Comparison of ENCODE assay signal across 17 mouse cellular contexts in genomic region chr7:64539450-64540148, GRCm38 (mm10). TPM values are rescaled to one million over a fixed set of nuclear protein-coding genes. Genes with fewer than 3 reads are reported as not detected.
DNase-seq lines count a peak whose midpoint lies in the region; ATAC-seq and TF ChIP-seq lines count a peak whose summit lies in the region.
"Had no signal": no experiment of that assay in that cellular context is flagged by ENCODE, and none has a peak within 500 bp of the region (broad histone marks: within the 10 kb centered on the region; RNA-seq: fewer than 3 reads in every experiment).

No protein-coding gene starts in this region.

- no peaks in the 10 kb centered on the region for H3K9me3 ChIP-seq in forebrain, embryonic 12.5 days
- no peaks in the 10 kb centered on the region for H3K9me3 ChIP-seq in forebrain, embryonic 11.5 days (ENCODE audit: control insufficient read depth, low read length)
- H3K9me3 ChIP-seq in forebrain, embryonic 15.5 days, result no peaks in the 10 kb centered on the region
- H3K9me3 ChIP-seq in hindbrain, postnatal 0 days (ENCODE audit: low read length), result no peaks in the 10 kb centered on the region
- H3K9me3 ChIP-seq in neural tube, embryonic 13.5 days, result no peaks in the 10 kb centered on the region
- no peaks in the 10 kb centered on the region for H3K9me3 ChIP-seq in kidney, embryonic 15.5 days (replicated peaks)
- H3K9me3 ChIP-seq: embryonic facial prominence, embryonic 13.5 days; heart, embryonic 15.5 days had no signal

- peak overlapping the region; percentile 46; the same call in 1 of the 2 replicates for H3K27ac ChIP-seq in forebrain, embryonic 12.5 days
- no peak overlapping the region for H3K27ac ChIP-seq in forebrain, embryonic 11.5 days (ENCODE audit: low read depth, low read length)
- H3K27ac ChIP-seq in forebrain, embryonic 15.5 days (replicated peaks), result 0 out of 2 replicates have a peak overlapping the region, but pooled peaks have one; percentile 2
- H3K27ac ChIP-seq in hindbrain, postnatal 0 days, result peak overlapping the region; percentile 64; the same call in 1 of the 2 replicates
- H3K27ac ChIP-seq in neural tube, embryonic 13.5 days (replicated peaks), result peak overlapping the region; percentile 80
- no peak overlapping the region for H3K27ac ChIP-seq in kidney, embryonic 15.5 days
- H3K27ac ChIP-seq: embryonic facial prominence, embryonic 13.5 days; heart, embryonic 15.5 days; liver, embryonic 14.5 days had no signal

- no peak overlapping the region for H3K4me2 ChIP-seq in forebrain, embryonic 12.5 days
- H3K4me2 ChIP-seq in forebrain, embryonic 11.5 days (ENCODE audit: low read depth, low read length, severe bottlenecking), result no peak overlapping the region
- H3K4me2 ChIP-seq in forebrain, embryonic 15.5 days (replicated peaks), result no peak overlapping the region
- no peak overlapping the region for H3K4me2 ChIP-seq in hindbrain, postnatal 0 days (ENCODE audit: low read depth, low read length)
- H3K4me2 ChIP-seq in neural tube, embryonic 13.5 days, result 0 out of 2 replicates have a peak overlapping the region, but pooled peaks have one; percentile 13
- no peak overlapping the region for H3K4me2 ChIP-seq in kidney, embryonic 15.5 days
- H3K4me2 ChIP-seq: embryonic facial prominence, embryonic 13.5 days; heart, embryonic 15.5 days had no signal

- H3K4me3 ChIP-seq in forebrain, embryonic 12.5 days (replicated peaks), result no peak overlapping the region
- no peak overlapping the region for H3K4me3 ChIP-seq in forebrain, embryonic 11.5 days (ENCODE audit: low read depth, low read length)
- no peak overlapping the region for H3K4me3 ChIP-seq in forebrain, embryonic 15.5 days
- H3K4me3 ChIP-seq in hindbrain, postnatal 0 days (ENCODE audit: low read length), result no peak overlapping the region
- H3K4me3 ChIP-seq in neural tube, embryonic 13.5 days, result no peak overlapping the region
- no peak overlapping the region for H3K4me3 ChIP-seq in kidney, embryonic 15.5 days (replicated peaks)
- H3K4me3 ChIP-seq: embryonic facial prominence, embryonic 13.5 days; heart, embryonic 15.5 days had no signal

- 61% methylated on average over 10 of the region's 10 CpGs for WGBS in forebrain, embryonic 12.5 days
- 69% methylated on average over 10 of the region's 10 CpGs for WGBS in forebrain, embryonic 11.5 days
- 54% methylated on average over 10 of the region's 10 CpGs for WGBS in forebrain, embryonic 15.5 days
- 34% methylated on average over 10 of the region's 10 CpGs for WGBS in hindbrain, postnatal 0 days
- WGBS in neural tube, embryonic 13.5 days, result 28% methylated on average over 10 of the region's 10 CpGs
- WGBS in kidney, embryonic 15.5 days, result 67% methylated on average over 10 of the region's 10 CpGs

- DNase-seq in forebrain, embryonic 11.5 days (ENCODE audit: low spot score), result no peak
- DNase-seq in hindbrain, postnatal 0 days (ENCODE audit: low spot score), result peak; percentile 32
- no peak for DNase-seq in frontal cortex, postnatal 14 days (ENCODE audit: low spot score in 2 of 2)
- DNase-seq: adrenal gland, postnatal 14 days; cerebellum, postnatal 36 days; kidney, postnatal 10 days; left cerebral cortex, postnatal 4 days; lung, postnatal 10 days had no signal

- ATAC-seq in forebrain, embryonic 12.5 days (ENCODE audit: low FRiP score), result peak; percentile 57; the same call in 1 of the 2 replicates
- no peak for ATAC-seq in forebrain, embryonic 11.5 days (replicated peaks; ENCODE audit: low FRiP score)
- ATAC-seq in forebrain, embryonic 15.5 days (replicated peaks), result no peak; the same call in 1 of the 2 replicates
- peak; percentile 77; the same call in 1 of the 2 replicates for ATAC-seq in hindbrain, postnatal 0 days
- ATAC-seq in neural tube, embryonic 13.5 days (ENCODE audit: low read depth), result peak; percentile 83
- ATAC-seq in cerebellum, adult (ENCODE audit: insufficient number of reproducible peaks, low FRiP score, low TSS enrichment), result no peak
- ATAC-seq in kidney, embryonic 15.5 days (replicated peaks; ENCODE audit: low FRiP score), result no peak

- no peaks in the 10 kb centered on the region for H3K27me3 ChIP-seq in forebrain, embryonic 12.5 days
- H3K27me3 ChIP-seq in forebrain, embryonic 11.5 days (ENCODE audit: control insufficient read depth, insufficient read depth, low read length), result no peaks in the 10 kb centered on the region
- H3K27me3 ChIP-seq in forebrain, embryonic 15.5 days, result no peaks in the 10 kb centered on the region
- H3K27me3 ChIP-seq in hindbrain, postnatal 0 days (ENCODE audit: insufficient read depth, low read length), result no peaks in the 10 kb centered on the region
- H3K27me3 ChIP-seq in neural tube, embryonic 13.5 days, result no peaks in the 10 kb centered on the region
- no peaks in the 10 kb centered on the region for H3K27me3 ChIP-seq in kidney, embryonic 15.5 days
- H3K27me3 ChIP-seq: embryonic facial prominence, embryonic 13.5 days; heart, embryonic 15.5 days had no signal

- TF ChIP-seq CTCF in hindbrain, postnatal 0 days (IDR thresholded peaks at IDR 0.05; ENCODE audit: low read depth), result no peak

- no peak overlapping the region for H3K9ac ChIP-seq in forebrain, embryonic 12.5 days
- no peak overlapping the region for H3K9ac ChIP-seq in forebrain, embryonic 11.5 days (ENCODE audit: low read length)
- H3K9ac ChIP-seq in forebrain, embryonic 15.5 days (replicated peaks), result no peak overlapping the region
- no peak overlapping the region for H3K9ac ChIP-seq in hindbrain, postnatal 0 days (replicated peaks; ENCODE audit: low read length)
- H3K9ac ChIP-seq in neural tube, embryonic 13.5 days, result peak overlapping the region; percentile 49; the same call in 1 of the 2 replicates
- no peak overlapping the region for H3K9ac ChIP-seq in kidney, embryonic 15.5 days
- H3K9ac ChIP-seq: embryonic facial prominence, embryonic 13.5 days; heart, embryonic 15.5 days; liver, embryonic 14.5 days had no signal

- H3K4me1 ChIP-seq in forebrain, embryonic 12.5 days, result peaks cover 4% of the 10 kb centered on the region; the same call in 1 of the 2 replicates
- no peaks in the 10 kb centered on the region for H3K4me1 ChIP-seq in forebrain, embryonic 11.5 days (replicated peaks; ENCODE audit: control insufficient read depth, insufficient read depth, low read length)
- no peaks in the 10 kb centered on the region; the same call in 1 of the 2 replicates for H3K4me1 ChIP-seq in forebrain, embryonic 15.5 days
- H3K4me1 ChIP-seq in hindbrain, postnatal 0 days (ENCODE audit: insufficient read depth, low read length), result peaks cover 4% of the 10 kb centered on the region; the same call in 1 of the 2 replicates
- H3K4me1 ChIP-seq in neural tube, embryonic 13.5 days (replicated peaks), result peaks cover 16% of the 10 kb centered on the region
- H3K4me1 ChIP-seq in kidney, embryonic 15.5 days, result no peaks in the 10 kb centered on the region
- H3K4me1 ChIP-seq: embryonic facial prominence, embryonic 13.5 days; heart, embryonic 15.5 days had no signal

- H3K36me3 ChIP-seq in forebrain, embryonic 12.5 days (replicated peaks), result no peaks in the 10 kb centered on the region
- no peaks in the 10 kb centered on the region; the same call in 1 of the 2 replicates for H3K36me3 ChIP-seq in forebrain, embryonic 11.5 days (ENCODE audit: control insufficient read depth, insufficient read depth, low read length)
- H3K36me3 ChIP-seq in forebrain, embryonic 15.5 days, result no peaks in the 10 kb centered on the region
- H3K36me3 ChIP-seq in hindbrain, postnatal 0 days (ENCODE audit: insufficient read depth, low read length), result no peaks in the 10 kb centered on the region
- no peaks in the 10 kb centered on the region for H3K36me3 ChIP-seq in neural tube, embryonic 13.5 days
- no peaks in the 10 kb centered on the region for H3K36me3 ChIP-seq in kidney, embryonic 15.5 days
- H3K36me3 ChIP-seq: embryonic facial prominence, embryonic 13.5 days; heart, embryonic 15.5 days had no signal

RNA-seq across cellular contexts. Expression of gene Apba2, which starts 38.1 kb away (rescaled TPM):
- 101 and 106 TPM in 2 replicates for polyA plus RNA-seq in forebrain, embryonic 12.5 days (2016; fragmentation: Nextera tagmentation; extraction: Ambion mirVana)
- 67.6 and 77.0 TPM in 2 replicates for polyA plus RNA-seq in forebrain, embryonic 11.5 days (2014; fragmentation: Nextera tagmentation; extraction: Ambion mirVana)
- polyA plus RNA-seq in forebrain, embryonic 15.5 days (2015; fragmentation: Nextera tagmentation; extraction: Ambion mirVana), result 159 and 172 TPM in 2 replicates
- 474 and 567 TPM in 2 replicates for total RNA-seq in hindbrain, postnatal 0 days (2014; rRNA removed)
- polyA plus RNA-seq in hindbrain, postnatal 0 days (2015; fragmentation: Nextera tagmentation; extraction: Ambion mirVana), result 180 and 181 TPM in 2 replicates
- polyA plus RNA-seq in neural tube, embryonic 13.5 days (2015; fragmentation: Nextera tagmentation; extraction: Ambion mirVana), result 132 and 141 TPM in 2 replicates
- 5.4 and 5.8 TPM in 2 replicates for polyA plus RNA-seq in kidney, embryonic 15.5 days (2015; fragmentation: Nextera tagmentation; extraction: Ambion mirVana)
- total RNA-seq: granulocyte monocyte progenitor cell, adult 5-6 weeks had no signal

Comparison
In these comparisons a context has a peak if more than half of its experiments do, and no peak if none do; other contexts are left out.
1. ATAC-seq: peak in forebrain, embryonic 12.5 days (single experiment), hindbrain, postnatal 0 days (single experiment) and neural tube, embryonic 13.5 days (single experiment); none in forebrain, embryonic 11.5 days (single experiment), forebrain, embryonic 15.5 days (single experiment), cerebellum, adult (single experiment) and kidney, embryonic 15.5 days (single experiment).
2. H3K27ac ChIP-seq: peak in forebrain, embryonic 12.5 days (single experiment), forebrain, embryonic 15.5 days (single experiment), hindbrain, postnatal 0 days (single experiment) and neural tube, embryonic 13.5 days (single experiment); none in forebrain, embryonic 11.5 days (single experiment) and kidney, embryonic 15.5 days (single experiment).
3. RNA of gene Apba2, which starts 38.1 kb away (polyA plus RNA-seq): 180 to 181 TPM in hindbrain, postnatal 0 days, 159 to 172 TPM in forebrain, embryonic 15.5 days, 132 to 141 TPM in neural tube, embryonic 13.5 days, 101 to 106 TPM in forebrain, embryonic 12.5 days and 67.6 to 77.0 TPM in forebrain, embryonic 11.5 days; 5.4 to 5.8 TPM in kidney, embryonic 15.5 days; every median in the first group is over 10 times any median in the second.